Mouse (Mus musculus) liver, postnatal 0 days (tissue): ENCODE measurements around the gene Gpc5.

Source experiments
- CTCF ChIP-seq: sonication (generic); IDR thresholded peaks from 2 replicates; pipeline ENCODE4 v1.5.1; 2016; ENCODE audit warnings: antibody characterized with exemption, low read depth
- EP300 ChIP-seq: IDR thresholded peaks from 2 replicates; pipeline ENCODE4 v1.6.1; 2016; ENCODE audit warnings: antibody characterized with exemption, low read depth, mild to moderate bottlenecking

GRCm38 (mm10) chr14:116127943-116128342 is 1035.9 kb downstream of the Gpc5 start:
- TF ChIP-seq CTCF (no peak), EP300 (no peak)
